Mouse (Mus musculus) MEL (cell line): Measurements from ENCODE around the gene Pick1. TPM values are rescaled to one million over a fixed set of nuclear protein-coding genes. Genes with fewer than 3 reads are reported as not detected.

Experiments used
- DNase-seq: peaks from one replicate; pipeline ENCODE4 v3.0.0; 2011; ENCODE audit warnings: low read depth, low spot score
- H3K27ac ChIP-seq: 2 replicates; pipeline ENCODE4 v1.5.1; 2012; ENCODE audit warnings: low read depth, mild to moderate bottlenecking, control low read depth, low read length, moderate library complexity; ENCODE audit not compliant: control insufficient read depth
- H3K27me3 ChIP-seq, 2 experiments: fragments of 150-350 bp in 1 of 2; sonication (generic) in 1 of 2; 2 replicates each; pipeline ENCODE4 v1.6.1; 2012; ENCODE audit warnings: low read length in 2 of 2, mild to moderate bottlenecking in 2 of 2, improper control_type of control experiment in 1 of 2, moderate library complexity in 1 of 2; ENCODE audit not compliant: insufficient read depth in 2 of 2, control insufficient read depth in 1 of 2
- H3K36me3 ChIP-seq, 2 experiments: 2 replicates each; pipeline ENCODE4 v1.6.1; 2012 to 2014; ENCODE audit warnings: low read length in 2 of 2, improper control_type of control experiment in 1 of 2, inconsistent platforms in 1 of 2, mild to moderate bottlenecking in 1 of 2; ENCODE audit not compliant: insufficient read depth in 2 of 2, control insufficient read depth in 1 of 2
- H3K4me1 ChIP-seq, 2 experiments: fragments of 150-350 bp in 1 of 2; sonication (generic) in 1 of 2; 2 replicates each; pipeline ENCODE4 v1.6.1; 2012; ENCODE audit warnings: low read length in 2 of 2, improper control_type of control experiment in 1 of 2, mild to moderate bottlenecking in 1 of 2; ENCODE audit not compliant: insufficient read depth in 2 of 2, control insufficient read depth in 1 of 2
- H3K4me3 ChIP-seq, 2 experiments: fragments of 150-350 bp in 1 of 2; sonication (generic) in 1 of 2; 2 replicates each; pipeline ENCODE4 v1.5.1; 2012; ENCODE audit warnings: low read depth in 2 of 2, low read length in 2 of 2, mild to moderate bottlenecking in 2 of 2, moderate library complexity in 2 of 2, control low read depth in 1 of 2, improper control_type of control experiment in 1 of 2; ENCODE audit not compliant: control insufficient read depth in 1 of 2, insufficient read depth in 1 of 2
- H3K79me2 ChIP-seq: 2 replicates; pipeline ENCODE4 v1.6.1; 2012; ENCODE audit warnings: mild to moderate bottlenecking, low read length, moderate library complexity; ENCODE audit not compliant: control insufficient read depth, poor library complexity, insufficient read depth
- H3K9ac ChIP-seq: 2 replicates; pipeline ENCODE4 v1.6.1; 2012; ENCODE audit warnings: low read depth, mild to moderate bottlenecking, control low read depth, low read length, moderate library complexity; ENCODE audit not compliant: control insufficient read depth, poor library complexity, severe bottlenecking
- H3K9me3 ChIP-seq: fragments of 150-350 bp; sonication (generic); replicated peaks from 2 replicates; pipeline ENCODE4 v1.6.1; 2012; ENCODE audit warnings: mild to moderate bottlenecking, low read length, improper control_type of control experiment, moderate library complexity; ENCODE audit not compliant: insufficient read depth
- CHD2 ChIP-seq: IDR thresholded peaks from 2 replicates; pipeline ENCODE4 v1.6.1; 2011; ENCODE audit warnings: low read length, improper control_type of control experiment
- E2F4 ChIP-seq: IDR thresholded peaks from 2 replicates; pipeline ENCODE4 v1.6.1; 2011; ENCODE audit warnings: low read depth, low read length, improper control_type of control experiment, borderline replicate concordance
- EP300 ChIP-seq, 2 experiments: IDR thresholded peaks; 2 replicates each; pipeline ENCODE4 v1.6.1; 2011; ENCODE audit warnings: improper control_type of control experiment in 2 of 2, low read length in 2 of 2, low read depth in 1 of 2, mild to moderate bottlenecking in 1 of 2
- MAX ChIP-seq: IDR thresholded peaks from 2 replicates; pipeline ENCODE4 v1.6.1; 2011; ENCODE audit warnings: low read length, improper control_type of control experiment
- MEF2A ChIP-seq: IDR thresholded peaks from 2 replicates; pipeline ENCODE4 v1.6.1; 2014; ENCODE audit warnings: low read depth, mild to moderate bottlenecking, inconsistent platforms, low read length, improper control_type of control experiment; ENCODE audit not compliant: poor library complexity, insufficient replicate concordance, severe bottlenecking; ENCODE audit errors: extremely low read depth
- NRF1 ChIP-seq: IDR thresholded peaks from 2 replicates; pipeline ENCODE4 v1.6.1; 2014; ENCODE audit warnings: low read depth, mild to moderate bottlenecking, inconsistent platforms, low read length, improper control_type of control experiment, moderate library complexity; ENCODE audit not compliant: poor library complexity, insufficient read depth, severe bottlenecking
- POLR2A ChIP-seq, 2 experiments: IDR thresholded peaks; 2 replicates each; pipeline ENCODE4 v1.6.1; 2011 to 2012; ENCODE audit warnings: low read length in 2 of 2, mild to moderate bottlenecking in 2 of 2, control low read depth in 1 of 2, improper control_type of control experiment in 1 of 2, low read depth in 1 of 2, moderate library complexity in 1 of 2; ENCODE audit not compliant: control insufficient read depth in 1 of 2, insufficient read depth in 1 of 2, poor library complexity in 1 of 2
- POLR2AphosphoS2 ChIP-seq: IDR thresholded peaks from 2 replicates; pipeline ENCODE4 v1.6.1; 2011; ENCODE audit warnings: low read length, improper control_type of control experiment
- POLR2AphosphoS5 ChIP-seq: IDR thresholded peaks from 2 replicates; pipeline ENCODE4 v1.6.1; 2012; ENCODE audit warnings: low read depth, borderline replicate concordance, mild to moderate bottlenecking, inconsistent platforms, low read length, moderate library complexity, mixed read lengths
- RCOR1 ChIP-seq: IDR thresholded peaks from 2 replicates; pipeline ENCODE4 v1.6.1; 2012; ENCODE audit warnings: low read depth, mild to moderate bottlenecking, inconsistent platforms, low read length, improper control_type of control experiment
- TAL1 ChIP-seq: IDR thresholded peaks from 2 replicates; pipeline ENCODE4 v1.6.1; 2012; ENCODE audit warnings: mild to moderate bottlenecking, inconsistent platforms, low read length, moderate library complexity, mixed read lengths
- TCF12 ChIP-seq: IDR thresholded peaks from 2 replicates; pipeline ENCODE4 v1.6.1; 2014; ENCODE audit warnings: low read depth, mild to moderate bottlenecking, inconsistent platforms, low read length, improper control_type of control experiment, moderate library complexity
- USF1 ChIP-seq: IDR thresholded peaks from 2 replicates; pipeline ENCODE4 v1.6.1; 2014; ENCODE audit warnings: low read depth, mild to moderate bottlenecking, inconsistent platforms, low read length, improper control_type of control experiment, moderate library complexity
- ZC3H11A ChIP-seq: IDR thresholded peaks from 2 replicates; pipeline ENCODE4 v1.6.1; 2012; ENCODE audit warnings: low read depth, mild to moderate bottlenecking, inconsistent platforms, low read length, improper control_type of control experiment
- ZKSCAN1 ChIP-seq: IDR thresholded peaks from 2 replicates; pipeline ENCODE4 v1.6.1; 2012; ENCODE audit warnings: low read depth, mild to moderate bottlenecking, inconsistent platforms, low read length, improper control_type of control experiment, moderate library complexity
- ZMIZ1 ChIP-seq: IDR thresholded peaks from 2 replicates; pipeline ENCODE4 v1.6.1; 2012; ENCODE audit warnings: low read depth, mild to moderate bottlenecking, inconsistent platforms, low read length, improper control_type of control experiment, moderate library complexity
- polyA plus RNA-seq, 2 experiments: library from polyadenylated mRNA; stranded (reverse) in 1 of 2; unstranded in 1 of 2; fragments of >175 nt in 1 of 2; fragments of >200 nt in 1 of 2; gene quantifications; 2 replicates each; pipeline versions ENCODE4 v1.2.1 to v1.2.4; 2012; ENCODE audit warnings: low replicate concordance in 2 of 2, low read depth in 1 of 2; ENCODE audit not compliant: insufficient read length in 2 of 2, insufficient read depth in 1 of 2, missing spikeins in 1 of 2
- total RNA-seq: library from RNA; depleted of rRNA; stranded (reverse); fragments of 300-350 nt; gene quantifications from 2 replicates; pipeline ENCODE4 v1.2.3, GENCODE M21; 2012

Pick1 gene
- total and polyA plus RNA-seq, 3 experiments, result 20.8 to 24.3 TPM; not detected in 1

DNA sequence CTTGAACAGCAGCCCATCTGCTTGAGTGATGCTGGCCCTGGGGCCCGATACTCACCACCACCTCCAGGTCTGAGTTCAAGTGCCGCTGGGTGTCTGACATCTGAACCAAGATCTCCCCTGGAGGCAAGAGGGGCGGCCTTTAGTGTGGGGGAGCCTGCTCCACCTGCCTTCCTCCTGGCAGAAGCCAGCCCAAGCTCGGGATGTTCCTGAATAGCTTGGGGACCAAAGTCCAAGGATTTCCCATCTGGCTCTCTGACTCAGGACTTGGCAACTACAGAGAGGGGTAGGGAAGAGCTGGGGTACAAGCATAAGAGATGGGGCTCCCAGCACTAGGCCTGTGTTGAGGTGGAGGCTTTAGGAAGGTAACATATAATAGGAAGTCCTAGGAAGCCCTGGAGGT is 54.4 kb downstream of the Pick1 start:
- TF ChIP-seq NRF1 (no peak), POLR2AphosphoS2 (no peak), USF1 (no peak), POLR2A (IDR thresholded peaks at IDR 0.05; ENCODE audit: control insufficient read depth in 1 of 2, insufficient read depth in 1 of 2, low read depth in 1 of 2, low read length in 2 of 2, poor library complexity in 1 of 2) (no peak), E2F4 (no peak), POLR2AphosphoS5 (no peak), CHD2 (no peak), ZKSCAN1 (no peak), ZC3H11A (no peak), MAX (no peak), EP300 (IDR thresholded peaks at IDR 0.05; ENCODE audit: low read depth in 1 of 2, low read length in 2 of 2) (no peak), TAL1 (no peak), MEF2A (no peak), TCF12 (no peak), ZMIZ1 (no peak), RCOR1 (no peak)
- Histone ChIP-seq H3K9ac (no peak overlapping the region), H3K36me3 (peaks cover 0 to 15% of the 10 kb centered on the region in 2 experiments; a peak in 2 of 4 replicates), H3K4me3 (no peak overlapping the region), H3K4me1 (peaks cover 7 to 14% of the 10 kb centered on the region in 2 experiments; a peak in 3 of 4 replicates), H3K27ac (no peak overlapping the region), H3K79me2 (no peaks in the 10 kb centered on the region), H3K27me3 (no peaks in the 10 kb centered on the region), H3K9me3 (no peaks in the 10 kb centered on the region)
- no peak for DNase-seq

DNA sequence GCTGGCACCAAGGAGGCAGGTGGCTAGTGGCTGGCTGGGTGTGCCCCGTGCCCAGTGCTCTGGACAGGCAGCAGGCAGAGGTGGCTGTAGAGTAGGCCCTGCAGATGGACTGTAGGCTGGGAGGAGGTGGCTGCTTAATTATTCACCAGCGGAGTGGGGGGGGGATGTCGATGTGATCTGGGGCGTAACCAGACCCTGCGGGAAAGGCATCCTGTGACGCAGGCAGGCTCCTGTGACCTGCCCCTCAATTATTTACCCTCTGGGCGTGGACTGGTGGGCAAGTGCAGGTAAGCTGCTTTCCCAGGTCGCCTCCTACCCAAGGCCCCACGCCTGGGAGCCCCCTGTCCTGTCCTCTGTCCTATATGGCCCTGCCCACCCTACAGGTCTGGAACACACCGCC is 56.4 kb downstream of the Pick1 start, which contains the start of gene Baiap2l2:
Gene Baiap2l2 (minus strand): TSS at position 139 of the 400 bp plus-strand sequence.
- peaks cover 0 to 15% of the 10 kb centered on the region in 2 experiments; a peak in 2 of 4 replicates for H3K36me3 ChIP-seq
- no peaks in the 10 kb centered on the region for H3K79me2 ChIP-seq

More for the DNA sequence above, 56.4 kb downstream of the Pick1 start, which contains the start of gene Baiap2l2:
- Histone ChIP-seq H3K4me1 (peaks cover 7 to 14% of the 10 kb centered on the region in 2 experiments; a peak in 3 of 4 replicates), H3K27ac (no peak within 1 kb of the TSS), H3K27me3 (no peaks in the 10 kb centered on the region), H3K9me3 (no peaks in the 10 kb centered on the region), H3K4me3 (no peak within 1 kb of the TSS), H3K9ac (no peak within 1 kb of the TSS)
- no peak for DNase-seq
- TF ChIP-seq POLR2AphosphoS2 (no peak), TAL1 (no peak)
